Mouse (Mus musculus) embryonic facial prominence, embryonic 15.5 days (tissue): ENCODE measurements around the gene Syn2. TPM values are rescaled to one million over a fixed set of nuclear protein-coding genes. Genes with fewer than 3 reads are reported as not detected.

Source experiments
- ATAC-seq: fragments of 200-750 bp; cut with Nextera tagmentation; 2 replicates; pipeline ENCODE4 v1.8.0; 2017; ENCODE audit warnings: low read depth, moderate TSS enrichment; ENCODE audit not compliant: insufficient number of reproducible peaks, low FRiP score, low TSS enrichment
- H3K27ac ChIP-seq: fragments of 300-500 bp; sonication (generic); replicated peaks from 2 replicates; pipeline ENCODE4 v1.5.1; 2015; ENCODE audit warnings: mild to moderate bottlenecking, inconsistent platforms
- H3K27me3 ChIP-seq: fragments of 300-500 bp; sonication (generic); 2 replicates; pipeline ENCODE4 v1.6.1; 2015; ENCODE audit warnings: inconsistent platforms
- H3K36me3 ChIP-seq: fragments of 300-500 bp; sonication (generic); 2 replicates; pipeline ENCODE4 v1.6.1; 2015; ENCODE audit warnings: mild to moderate bottlenecking, inconsistent platforms
- H3K4me1 ChIP-seq: fragments of 300-500 bp; sonication (generic); 2 replicates; pipeline ENCODE4 v1.6.1; 2015; ENCODE audit warnings: inconsistent platforms
- H3K4me2 ChIP-seq: fragments of 300-500 bp; sonication (generic); replicated peaks from 2 replicates; pipeline ENCODE4 v1.6.1; 2015; ENCODE audit warnings: mild to moderate bottlenecking, inconsistent platforms
- H3K4me3 ChIP-seq: fragments of 300-500 bp; sonication (generic); replicated peaks from 2 replicates; pipeline ENCODE4 v1.5.1; 2015; ENCODE audit warnings: mild to moderate bottlenecking, inconsistent platforms
- H3K9ac ChIP-seq: fragments of 300-500 bp; sonication (generic); 2 replicates; pipeline ENCODE4 v1.6.1; 2015; ENCODE audit warnings: inconsistent platforms
- H3K9me3 ChIP-seq: fragments of 300-500 bp; sonication (generic); replicated peaks from 2 replicates; pipeline ENCODE4 v1.6.1; 2016; ENCODE audit warnings: inconsistent platforms
- WGBS: fragments of 180-500 bp; shearing (Covaris S2); methylation state at CpG from one replicate; pipeline ENCODE4 v1.1.7; 2015; 5-methylcytosine and 5-hydroxymethylcytosine counted together
- microRNA-seq: library from miRNA; unstranded; fragments of <30 nt; microRNA quantifications from one replicate; pipeline ENCODE4, GENCODE M21; 2016; ENCODE audit warnings: borderline number of aligned reads
- polyA plus RNA-seq: library from polyadenylated mRNA; unstranded; fragments of >200 nt; fragmentation: Nextera tagmentation; extraction: Ambion mirVana; gene quantifications from 2 replicates; pipeline ENCODE4 v1.2.1, GENCODE M21; 2015

The Syn2 gene
- polyA plus RNA-seq, 1 experiment from 2014 or later: 3.3 TPM

- no peak for ATAC-seq
- Histone ChIP-seq H3K4me1 (no peaks in the 10 kb centered on the region), H3K27me3 (no peaks in the 10 kb centered on the region), H3K27ac (no peak overlapping the region), H3K9ac (no peak overlapping the region), H3K4me2 (no peak overlapping the region), H3K36me3 (no peaks in the 10 kb centered on the region), H3K9me3 (no peaks in the 10 kb centered on the region), H3K4me3 (no peak overlapping the region)
- 87% methylated on average over 5 of the region's 5 CpGs for WGBS
Measured at GRCm38 (mm10) chr6:115322956-115323355, 188.3 kb downstream of the Syn2 start.

GRCm38 (mm10) chr6:115330964-115331363, 196.3 kb downstream of the Syn2 start:
- Histone ChIP-seq H3K27ac (no peak overlapping the region), H3K9ac (no peak overlapping the region), H3K4me2 (no peak overlapping the region)

More at GRCm38 (mm10) chr6:115330964-115331363, 196.3 kb downstream of the Syn2 start:
- Histone ChIP-seq H3K36me3 (no peaks in the 10 kb centered on the region), H3K27me3 (no peaks in the 10 kb centered on the region), H3K4me3 (no peak overlapping the region), H3K4me1 (peaks cover 6% of the 10 kb centered on the region; the same call in 1 of the 2 replicates), H3K9me3 (no peaks in the 10 kb centered on the region)
- no peak for ATAC-seq

Small RNA genes within 50 kb of the gene (microRNA-seq; reads per million reads assigned to microRNA genes)
- gene Gm24767: not detected

Other genes starting within 250 kb of the Syn2 start
- gene Vgll4, start 164.9 kb upstream of the Syn2 start, polyA plus RNA-seq: 141 and 143 TPM in 2 replicates
- 51.9 and 54.7 TPM in 2 replicates for gene Tamm41, start 97.0 kb upstream of the Syn2 start, polyA plus RNA-seq
- gene Gm17482, start 92.4 kb downstream of the Syn2 start, polyA plus RNA-seq: not detected in 2 replicates
- gene Timp4, start 117.3 kb downstream of the Syn2 start, polyA plus RNA-seq: 0.88 and 1.2 TPM in 2 replicates
- gene Pparg, start 226.0 kb downstream of the Syn2 start, polyA plus RNA-seq: 9.4 and 11.2 TPM in 2 replicates